Mouse (Mus musculus) small intestine, adult 2 months (tissue): ENCODE results near the gene Arhgef3.

ENCODE experiments used
- CTCF ChIP-seq: fragments of 200-500 bp; IDR thresholded peaks from 2 replicates; pipeline ENCODE4 v1.5.1; 2012; ENCODE audit warnings: low read depth, mild to moderate bottlenecking, control low read depth, inconsistent platforms, low read length, moderate library complexity, mixed read lengths; ENCODE audit not compliant: insufficient replicate concordance, insufficient read length; ENCODE audit errors: extremely low read depth
- POLR2A ChIP-seq: fragments of 200-500 bp; IDR thresholded peaks from 2 replicates; pipeline ENCODE4 v1.6.1; 2012; ENCODE audit warnings: low read depth, mild to moderate bottlenecking, control low read depth, inconsistent platforms, low read length, moderate library complexity

DNA sequence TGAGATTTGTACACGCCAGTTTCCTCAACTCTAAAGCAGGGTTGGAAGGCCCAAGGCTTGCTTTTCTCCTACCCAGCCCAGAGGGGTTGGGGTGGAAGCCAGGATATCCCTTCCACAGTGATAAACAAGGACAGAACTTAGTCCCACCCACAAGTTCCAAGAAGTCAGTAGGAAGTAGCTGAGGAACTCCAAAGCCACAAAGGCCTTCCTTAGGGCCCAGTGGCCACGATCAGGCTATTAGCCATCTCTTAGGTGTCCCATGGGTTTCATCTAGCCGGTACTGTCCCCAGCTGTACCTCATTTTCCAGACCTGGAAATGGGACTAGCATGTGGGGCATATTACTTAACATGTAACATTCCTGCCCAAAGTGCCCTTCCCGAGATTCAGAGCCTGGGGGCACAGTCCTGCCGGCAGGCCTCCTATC lies 236.4 kb downstream of the Arhgef3 start:
- TF ChIP-seq CTCF = no peak
- TF ChIP-seq POLR2A = no peak
